Comparison of ENCODE assay signal across 8 mouse cellular contexts in genomic region chr13:21995331-21995914, GRCm38 (mm10). TPM values are rescaled to one million over a fixed set of nuclear protein-coding genes. Genes with fewer than 3 reads are reported as not detected.
A peak's percentile ranks its signal among the peaks of the same experiment; 100 is the strongest.
DNase-seq lines count a peak whose midpoint lies in the region; ATAC-seq and TF ChIP-seq lines count a peak whose summit lies in the region.

No protein-coding gene starts in this region.

- TF ChIP-seq POLR2A in bone marrow, adult 2 months (IDR thresholded peaks at IDR 0.05; ENCODE audit: borderline replicate concordance, control insufficient read depth, low read depth, low read length): no peak

- H3K9ac ChIP-seq in lung, embryonic 15.5 days: peak overlapping the region; percentile 13; the same call in 1 of the 2 replicates
- H3K9ac ChIP-seq in heart, embryonic 11.5 days (ENCODE audit: low read depth, low read length): peak overlapping the region; percentile 43; the same call in 1 of the 2 replicates
- no peak overlapping the region for H3K9ac ChIP-seq in limb, embryonic 13.5 days
- H3K9ac ChIP-seq in midbrain, postnatal 0 days (replicated peaks; ENCODE audit: low read length, poor library complexity, severe bottlenecking): no peak overlapping the region

- ATAC-seq in lung, embryonic 15.5 days (ENCODE audit: borderline replicate concordance, extremely low read depth, low FRiP score, low TSS enrichment): peak; percentile 75
- no peak; the same call in 1 of the 2 replicates for ATAC-seq in heart, embryonic 11.5 days (replicated peaks; ENCODE audit: insufficient number of reproducible peaks, low FRiP score, low TSS enrichment)
- ATAC-seq in limb, embryonic 13.5 days (ENCODE audit: low FRiP score, low read depth): no peak; the same call in 1 of the 2 replicates
- no peak for ATAC-seq in midbrain, postnatal 0 days (ENCODE audit: low FRiP score)

- no peaks in the 10 kb centered on the region for H3K36me3 ChIP-seq in lung, embryonic 15.5 days
- H3K36me3 ChIP-seq in heart, embryonic 11.5 days (ENCODE audit: control insufficient read depth, insufficient read depth, low read length): no peaks in the 10 kb centered on the region
- no peaks in the 10 kb centered on the region for H3K36me3 ChIP-seq in limb, embryonic 13.5 days
- H3K36me3 ChIP-seq in midbrain, postnatal 0 days (ENCODE audit: insufficient read depth, low read length): no peaks in the 10 kb centered on the region

- H3K27ac ChIP-seq in lung, embryonic 15.5 days: no peak overlapping the region
- H3K27ac ChIP-seq in bone marrow, adult 2 months (ENCODE audit: control insufficient read depth, insufficient read depth, low read depth, low read length, poor library complexity): no peak overlapping the region
- H3K27ac ChIP-seq in heart, embryonic 11.5 days (ENCODE audit: low read depth, low read length): no peak overlapping the region
- H3K27ac ChIP-seq in limb, embryonic 13.5 days: no peak overlapping the region
- H3K27ac ChIP-seq in midbrain, postnatal 0 days (ENCODE audit: low read depth, low read length): no peak overlapping the region

- under 1% methylated on average over 21 of the region's 21 CpGs for WGBS in lung, embryonic 15.5 days
- WGBS in bone marrow, adult 2 months: under 1% methylated on average over 21 of the region's 21 CpGs
- WGBS in heart, embryonic 11.5 days (ENCODE audit: insufficient replicate concordance): under 1% methylated on average over 21 of the region's 21 CpGs
- WGBS in limb, embryonic 13.5 days: under 1% methylated on average over 20 of the region's 21 CpGs
- whole genome bisulfite sequencing in midbrain, postnatal 0 days: under 1% methylated on average over 21 of the region's 21 CpGs

- peak overlapping the region; percentile 60 for H3K4me2 ChIP-seq in lung, embryonic 15.5 days
- peak overlapping the region; percentile 79 for H3K4me2 ChIP-seq in heart, embryonic 11.5 days
- peak overlapping the region; percentile 57 for H3K4me2 ChIP-seq in limb, embryonic 13.5 days (replicated peaks)
- peak overlapping the region; percentile 24; the same call in 1 of the 2 replicates for H3K4me2 ChIP-seq in midbrain, postnatal 0 days (ENCODE audit: low read depth, low read length, poor library complexity, severe bottlenecking)

- H3K4me3 ChIP-seq in lung, embryonic 15.5 days: peak overlapping the region; percentile 37
- peak overlapping the region; percentile 67 for H3K4me3 ChIP-seq in bone marrow, adult 2 months (replicated peaks; ENCODE audit: control insufficient read depth, low read depth, low read length)
- peak overlapping the region; percentile 57 for H3K4me3 ChIP-seq in heart, embryonic 11.5 days (ENCODE audit: low read depth, low read length)
- H3K4me3 ChIP-seq in limb, embryonic 13.5 days: peak overlapping the region; percentile 35
- 0 out of 2 replicates have a peak overlapping the region, but pooled peaks have one; percentile 3 for H3K4me3 ChIP-seq in midbrain, postnatal 0 days (ENCODE audit: low read depth, low read length)

- H3K27me3 ChIP-seq in lung, embryonic 15.5 days: peaks cover 54% of the 10 kb centered on the region
- peaks cover 35% of the 10 kb centered on the region for H3K27me3 ChIP-seq in heart, embryonic 11.5 days (ENCODE audit: control insufficient read depth, insufficient read depth, low read length)
- H3K27me3 ChIP-seq in limb, embryonic 13.5 days: peaks cover 74% of the 10 kb centered on the region
- peaks cover 52% of the 10 kb centered on the region for H3K27me3 ChIP-seq in midbrain, postnatal 0 days (ENCODE audit: insufficient read depth, low read length)

- H3K4me1 ChIP-seq in lung, embryonic 15.5 days: peaks cover 14% of the 10 kb centered on the region
- peaks cover 1% of the 10 kb centered on the region; the same call in 1 of the 2 replicates for H3K4me1 ChIP-seq in bone marrow, adult 2 months (ENCODE audit: control insufficient read depth, insufficient read depth, low read length)
- H3K4me1 ChIP-seq in heart, embryonic 11.5 days (ENCODE audit: control insufficient read depth, insufficient read depth, low read length): no peaks in the 10 kb centered on the region
- H3K4me1 ChIP-seq in limb, embryonic 13.5 days: peaks cover 8% of the 10 kb centered on the region
- H3K4me1 ChIP-seq in midbrain, postnatal 0 days (ENCODE audit: insufficient read depth, low read length): no peaks in the 10 kb centered on the region; the same call in 1 of the 2 replicates

- no peaks in the 10 kb centered on the region for H3K9me3 ChIP-seq in lung, embryonic 15.5 days
- 0 out of 2 replicates have a peak, but pooled peaks cover 3% of the 10 kb centered on the region for H3K9me3 ChIP-seq in heart, embryonic 11.5 days (replicated peaks; ENCODE audit: control insufficient read depth, low read length)
- H3K9me3 ChIP-seq in limb, embryonic 13.5 days: peaks cover 2% of the 10 kb centered on the region; the same call in 1 of the 2 replicates
- 0 out of 2 replicates have a peak, but pooled peaks cover 3% of the 10 kb centered on the region for H3K9me3 ChIP-seq in midbrain, postnatal 0 days (ENCODE audit: low read length)

- no peak for TF ChIP-seq CTCF in bone marrow, adult 2 months (IDR thresholded peaks at IDR 0.05; ENCODE audit: control insufficient read depth, insufficient read depth, low read length)
- TF ChIP-seq CTCF in midbrain, postnatal 0 days (IDR thresholded peaks at IDR 0.05): no peak

- DNase-seq in lung, adult 18-20 months: no peak
- no peak for DNase-seq in midbrain, postnatal 0 days (ENCODE audit: low spot score)
- no peak for DNase-seq in gastrocnemius, adult 8-10 months (ENCODE audit: low spot score in 2 of 2)
- no peak for DNase-seq in right cerebral cortex, adult 2 months (ENCODE audit: low spot score in 2 of 2)

RNA-seq across cellular contexts. Expression of gene Prss16, which starts 14.1 kb away (rescaled TPM):
- 11.2 and 36.4 TPM in 2 replicates for polyA plus RNA-seq in lung, embryonic 15.5 days (2015; fragmentation: Nextera tagmentation; extraction: Ambion mirVana)
- polyA plus RNA-seq in bone marrow, adult 2 months (2011; ENCODE audit: insufficient read depth, insufficient read length, low replicate concordance, missing spikeins): 3.9 and 10.0 TPM in 2 replicates
- 0.24 and 0.66 TPM in 2 replicates for polyA plus RNA-seq in heart, embryonic 11.5 days (2014; fragmentation: Nextera tagmentation; extraction: Ambion mirVana)
- polyA plus RNA-seq in limb, embryonic 13.5 days (2015; fragmentation: Nextera tagmentation; extraction: Ambion mirVana): 0.98 and 1.1 TPM in 2 replicates
- 0.09 and 1.6 TPM in 2 replicates for total RNA-seq in midbrain, postnatal 0 days (2014; rRNA removed)
- not detected in 2 replicates for polyA plus RNA-seq in midbrain, postnatal 0 days (2015; fragmentation: Nextera tagmentation; extraction: Ambion mirVana)
- total RNA-seq in gastrocnemius, adult 8-10 months (2022): not detected

RNA-seq across cellular contexts. Expression of gene Pom121l2, which starts 14.4 kb away (rescaled TPM):
- 0.09 and 0.32 TPM in 2 replicates for polyA plus RNA-seq in lung, embryonic 15.5 days (2015; fragmentation: Nextera tagmentation; extraction: Ambion mirVana)
- polyA plus RNA-seq in bone marrow, adult 2 months (2011; ENCODE audit: insufficient read depth, insufficient read length, low replicate concordance, missing spikeins): not detected in 2 replicates
- not detected in 2 replicates for polyA plus RNA-seq in heart, embryonic 11.5 days (2014; fragmentation: Nextera tagmentation; extraction: Ambion mirVana)
- polyA plus RNA-seq in limb, embryonic 13.5 days (2015; fragmentation: Nextera tagmentation; extraction: Ambion mirVana): 0.37 and 0.38 TPM in 2 replicates
- 0.05 and 0.90 TPM in 2 replicates for total RNA-seq in midbrain, postnatal 0 days (2014; rRNA removed)
- polyA plus RNA-seq in midbrain, postnatal 0 days (2015; fragmentation: Nextera tagmentation; extraction: Ambion mirVana): not detected in 2 replicates
- not detected for total RNA-seq in gastrocnemius, adult 8-10 months (2022)

RNA-seq across cellular contexts. Expression of gene Hist1h2ah, which starts 39.9 kb away (rescaled TPM):
- 8.1 and 8.2 TPM in 2 replicates for polyA plus RNA-seq in lung, embryonic 15.5 days (2015; fragmentation: Nextera tagmentation; extraction: Ambion mirVana)
- 31.8 and 40.4 TPM in 2 replicates for polyA plus RNA-seq in bone marrow, adult 2 months (2011; ENCODE audit: insufficient read depth, insufficient read length, low replicate concordance, missing spikeins)
- polyA plus RNA-seq in heart, embryonic 11.5 days (2014; fragmentation: Nextera tagmentation; extraction: Ambion mirVana): 10.1 TPM in 1 of 2 replicates, not detected in the other
- polyA plus RNA-seq in limb, embryonic 13.5 days (2015; fragmentation: Nextera tagmentation; extraction: Ambion mirVana): 8.8 and 11.8 TPM in 2 replicates
- 4.5 and 62.6 TPM in 2 replicates for total RNA-seq in midbrain, postnatal 0 days (2014; rRNA removed)
- polyA plus RNA-seq in midbrain, postnatal 0 days (2015; fragmentation: Nextera tagmentation; extraction: Ambion mirVana): 6.9 TPM in 1 of 2 replicates, not detected in the other
- 1 to 10 TPM in 3 of 4 experiments, not detected in 1; 3.0 to 6.5 (median 5.3) TPM for total RNA-seq in gastrocnemius, adult 8-10 months (2022)

RNA-seq across cellular contexts. Expression of gene Hist1h2bk, which starts 40.2 kb away (rescaled TPM):
- 7.0 and 7.4 TPM in 2 replicates for polyA plus RNA-seq in lung, embryonic 15.5 days (2015; fragmentation: Nextera tagmentation; extraction: Ambion mirVana)
- polyA plus RNA-seq in bone marrow, adult 2 months (2011; ENCODE audit: insufficient read depth, insufficient read length, low replicate concordance, missing spikeins): 109 and 137 TPM in 2 replicates
- 2.2 and 3.9 TPM in 2 replicates for polyA plus RNA-seq in heart, embryonic 11.5 days (2014; fragmentation: Nextera tagmentation; extraction: Ambion mirVana)
- polyA plus RNA-seq in limb, embryonic 13.5 days (2015; fragmentation: Nextera tagmentation; extraction: Ambion mirVana): 14.4 and 16.2 TPM in 2 replicates
- 112 and 321 TPM in 2 replicates for total RNA-seq in midbrain, postnatal 0 days (2014; rRNA removed)
- not detected in 2 replicates for polyA plus RNA-seq in midbrain, postnatal 0 days (2015; fragmentation: Nextera tagmentation; extraction: Ambion mirVana)
- total RNA-seq in gastrocnemius, adult 8-10 months (2022): 1 to 10 TPM in 1 of 4 experiments, under 1 TPM in 1, not detected in 2; 0.75 to 7.0 TPM

RNA-seq across cellular contexts. Expression of gene Hist1h4i, which starts 45.7 kb away (rescaled TPM):
- polyA plus RNA-seq in lung, embryonic 15.5 days (2015; fragmentation: Nextera tagmentation; extraction: Ambion mirVana): 27.2 and 29.1 TPM in 2 replicates
- 144 and 216 TPM in 2 replicates for polyA plus RNA-seq in bone marrow, adult 2 months (2011; ENCODE audit: insufficient read depth, insufficient read length, low replicate concordance, missing spikeins)
- 12.1 and 15.7 TPM in 2 replicates for polyA plus RNA-seq in heart, embryonic 11.5 days (2014; fragmentation: Nextera tagmentation; extraction: Ambion mirVana)
- polyA plus RNA-seq in limb, embryonic 13.5 days (2015; fragmentation: Nextera tagmentation; extraction: Ambion mirVana): 25.3 and 27.8 TPM in 2 replicates
- 10.0 and 19.2 TPM in 2 replicates for total RNA-seq in midbrain, postnatal 0 days (2014; rRNA removed)
- polyA plus RNA-seq in midbrain, postnatal 0 days (2015; fragmentation: Nextera tagmentation; extraction: Ambion mirVana): 2.2 and 2.5 TPM in 2 replicates
- total RNA-seq in gastrocnemius, adult 8-10 months (2022): 10 to 100 TPM; 28.5 to 37.8 (median 35.7) TPM

Comparison
In these comparisons a context has a peak if more than half of its experiments do, and no peak if none do; other contexts are left out.
1. H3K4me2 ChIP-seq: peak in every context shown above with its lines; median percentile 79 in heart, embryonic 11.5 days; 60 in lung, embryonic 15.5 days; 57 in limb, embryonic 13.5 days; 24 in midbrain, postnatal 0 days.
2. H3K4me3 ChIP-seq: peak in every context shown above with its lines; median percentile 67 in bone marrow, adult 2 months; 57 in heart, embryonic 11.5 days; 37 in lung, embryonic 15.5 days; 35 in limb, embryonic 13.5 days; 3 in midbrain, postnatal 0 days.
3. H3K9ac ChIP-seq: peak in lung, embryonic 15.5 days (single experiment) and heart, embryonic 11.5 days (single experiment); none in limb, embryonic 13.5 days (single experiment) and midbrain, postnatal 0 days (single experiment).